Mouse (Mus musculus) megakaryocyte, embryonic 14.5 days (primary cell): ENCODE results near the gene Unc45b.

Experiments
- FLI1 ChIP-seq: IDR thresholded peaks from 2 replicates; pipeline ENCODE4 v1.6.1; 2012; ENCODE audit warnings: low read length, inconsistent platforms, mixed read lengths
- GATA1 ChIP-seq: IDR thresholded peaks from 3 replicates; pipeline ENCODE4 v1.6.1; 2012; ENCODE audit warnings: mixed read lengths, low read length, inconsistent platforms, borderline replicate concordance

DNA sequence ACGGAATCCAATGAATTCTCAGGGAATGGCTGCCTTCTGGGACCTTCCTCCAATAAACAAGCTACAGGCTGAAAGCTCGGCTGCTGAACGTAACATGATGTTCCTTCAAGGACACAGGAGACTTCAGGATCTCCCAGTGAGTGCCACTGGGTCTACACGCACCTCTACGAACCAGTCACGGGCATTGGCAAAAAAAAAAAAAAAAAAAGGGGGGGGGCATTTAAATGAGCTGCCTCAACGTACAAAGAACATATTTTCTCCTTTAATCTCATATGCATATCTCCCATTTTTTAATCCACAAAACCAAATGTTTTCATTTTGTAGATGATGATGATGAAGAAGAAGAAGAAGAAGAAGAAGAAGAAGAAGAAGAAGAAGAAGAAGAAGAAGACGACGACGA lies 44.4 kb upstream of the Unc45b start:
- TF ChIP-seq GATA1: no peak
- no peak for TF ChIP-seq FLI1
